Mouse (Mus musculus) adrenal gland, adult 8-10 months (tissue): ENCODE results near the gene AI467606. TPM values are rescaled to one million over a fixed set of nuclear protein-coding genes. Genes with fewer than 3 reads are reported as not detected.
"Not testable (repeated sequence)": the region's sequence is repeated elsewhere in the genome, so short reads cannot be mapped to it uniquely, and the experiment has no call there.

ENCODE experiments used
- DNase-seq: peaks from one replicate; pipeline ENCODE4 v3.0.0; 2022
- total RNA-seq, 4 experiments: library from RNA; stranded (reverse); gene quantifications; 2 replicates each; pipeline ENCODE4 v1.2.4; 2022

The AI467606 gene
- 1 to 10 TPM; 1.4 to 1.8 (median 1.5) TPM for total RNA-seq

- no peak for DNase-seq
Observed at GRCm38 (mm10) chr7:127091114-127091896, at the start of gene AI467606. Gene AI467606, plus strand, starts transcription at chr7:127091359.

- DNase-seq: peak; percentile 83
Observed at GRCm38 (mm10) chr7:127041851-127042672, 49.1 kb upstream of the AI467606 start, which contains the start of gene Kif22. Gene Kif22, minus strand, starts transcription at chr7:127042471.

- no peak for DNase-seq
Observed at GRCm38 (mm10) chr7:127055026-127055585, 36.1 kb upstream of the AI467606 start.

GRCm38 (mm10) chr7:127065538-127065937 lies 25.6 kb upstream of the AI467606 start:
- no peak for DNase-seq

- peak; percentile 33 for DNase-seq
Observed at GRCm38 (mm10) chr7:127066317-127066716, 24.8 kb upstream of the AI467606 start.

GRCm38 (mm10) chr7:127070871-127071413 lies 20.2 kb upstream of the AI467606 start:
- no peak for DNase-seq

GRCm38 (mm10) chr7:127073221-127073620 lies 17.9 kb upstream of the AI467606 start:
- DNase-seq: no peak

- no peak for DNase-seq
Observed at GRCm38 (mm10) chr7:127076188-127076587, 15.0 kb upstream of the AI467606 start.

- no peak for DNase-seq
Observed at GRCm38 (mm10) chr7:127077692-127078091, 13.5 kb upstream of the AI467606 start.

- no peak for DNase-seq
Observed at GRCm38 (mm10) chr7:127080045-127080444, 11.1 kb upstream of the AI467606 start.

GRCm38 (mm10) chr7:127082271-127082670 lies 8.9 kb upstream of the AI467606 start:
- DNase-seq: no peak

- DNase-seq: no peak
Observed at GRCm38 (mm10) chr7:127082995-127083394, 8.2 kb upstream of the AI467606 start.

GRCm38 (mm10) chr7:127083689-127084088 lies 7.5 kb upstream of the AI467606 start:
- DNase-seq: no peak

- no peak for DNase-seq
Observed at GRCm38 (mm10) chr7:127084794-127085193, 6.4 kb upstream of the AI467606 start.

GRCm38 (mm10) chr7:127085751-127086150 lies 5.4 kb upstream of the AI467606 start:
- not testable (repeated sequence) for DNase-seq

GRCm38 (mm10) chr7:127087278-127088010 lies 3.7 kb upstream of the AI467606 start, which contains the start of gene Zg16:
Gene Zg16, minus strand, starts transcription at chr7:127087328.
- DNase-seq: not testable (repeated sequence)

- DNase-seq: no peak
Observed at GRCm38 (mm10) chr7:127088083-127088482, 3.1 kb upstream of the AI467606 start.

GRCm38 (mm10) chr7:127088901-127089845 lies 2.0 kb upstream of the AI467606 start:
- no peak for DNase-seq

GRCm38 (mm10) chr7:127090154-127091113 lies 725 bp upstream of the AI467606 start:
- no peak for DNase-seq
